Mouse (Mus musculus) heart, adult 8-10 months (tissue): ENCODE measurements around the gene Mpp2. TPM values are rescaled to one million over a fixed set of nuclear protein-coding genes. Genes with fewer than 3 reads are reported as not detected.

Experiments used
- DNase-seq: peaks from one replicate; pipeline ENCODE4 v3.0.0; 2022; ENCODE audit warnings: low spot score
- total RNA-seq, 4 experiments: library from RNA; stranded (reverse); gene quantifications; 2 replicates each; pipeline ENCODE4 v1.2.4; 2022

Mpp2 gene
- total RNA-seq, 4 experiments from 2014 or later, result 2.6 to 4.7 (median 4.3) TPM

DNA sequence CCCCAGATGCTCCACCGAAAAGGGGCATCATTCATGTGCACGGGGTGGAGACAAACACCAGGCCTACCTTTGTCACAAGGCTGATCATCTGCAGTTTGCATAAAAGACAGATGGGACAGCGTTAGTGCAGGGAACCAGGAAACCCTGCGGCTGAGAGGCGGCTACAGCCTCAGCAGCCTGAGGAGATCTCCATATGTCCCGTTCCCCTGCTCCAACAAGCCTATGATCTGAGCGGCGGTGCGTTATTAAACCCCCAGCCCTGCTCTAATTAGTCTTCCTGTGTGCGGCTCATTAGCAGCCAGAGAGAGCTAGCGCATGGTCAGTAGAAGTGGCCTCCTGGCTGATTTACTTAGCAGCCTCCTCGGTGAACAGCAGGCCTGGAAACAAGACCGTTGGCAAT, 78.2 kb downstream of the Mpp2 start:
- no peak for DNase-seq

DNA sequence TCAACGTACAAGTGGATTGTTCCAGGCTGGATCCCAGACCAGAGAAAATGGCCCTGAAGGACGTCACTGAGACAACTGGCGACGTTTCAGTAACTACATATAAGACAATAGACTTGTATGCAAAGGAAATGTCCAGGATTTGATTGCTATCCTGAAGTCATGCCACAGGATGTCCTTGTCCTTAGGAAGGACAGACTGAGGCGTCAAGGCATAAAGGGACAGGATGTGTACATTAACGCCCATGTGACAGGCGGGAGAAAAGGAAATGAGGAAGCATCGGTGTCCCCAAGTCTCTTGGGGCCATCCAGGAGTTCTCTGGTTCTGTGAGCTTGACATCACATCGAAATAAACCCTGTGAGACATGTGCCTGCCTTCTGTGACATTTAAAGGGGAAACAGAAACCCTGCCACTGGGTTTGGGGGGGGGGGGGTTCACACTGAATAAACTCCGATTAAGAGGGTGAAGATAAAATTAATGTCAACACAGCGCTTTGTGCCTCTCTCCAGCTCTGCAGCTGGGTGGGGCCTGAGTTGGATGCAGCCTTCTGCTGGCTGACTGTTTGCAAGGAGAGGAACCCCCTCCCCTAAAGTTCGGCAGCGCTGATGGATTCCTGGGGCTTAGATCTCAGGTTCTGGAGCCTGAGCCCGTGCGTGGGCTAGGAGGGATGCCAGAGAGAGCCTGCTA, 79.2 kb downstream of the Mpp2 start:
- no peak for DNase-seq

DNA sequence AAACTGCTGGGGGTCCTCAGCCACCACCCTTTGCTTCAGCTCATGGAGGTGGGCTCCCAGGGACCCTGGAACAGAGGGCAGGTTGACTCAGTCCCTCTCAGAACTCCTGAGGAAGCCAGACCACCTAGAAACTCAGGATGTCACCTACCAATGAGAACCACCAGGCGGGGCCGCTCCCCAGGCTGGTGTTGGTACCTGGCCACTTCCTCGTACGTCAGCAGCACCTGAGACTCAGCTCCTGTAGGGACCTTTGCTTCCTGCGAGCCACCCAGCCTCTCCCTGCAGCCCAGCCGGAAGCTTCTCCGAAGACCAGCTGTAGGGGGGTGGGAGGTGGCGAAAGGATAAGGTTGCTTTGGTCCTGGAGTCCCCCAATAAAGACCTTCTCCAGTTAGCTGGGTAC, 79.9 kb downstream of the Mpp2 start:
- no peak for DNase-seq

Other genes with a start within 250 kb of the Mpp2 start
- gene Meox1, start 194.1 kb downstream of the Mpp2 start, total RNA-seq, result 1 to 10 TPM; 3.7 to 6.6 (median 6.3) TPM
- 1 to 10 TPM in 3 of 4 experiments, under 1 TPM in 1; 0.65 to 1.9 (median 1.2) TPM for gene Sost, start 121.5 kb downstream of the Mpp2 start, total RNA-seq
- gene Cfap97d1, start 104.2 kb downstream of the Mpp2 start, total RNA-seq, result not detected
- gene Dusp3, start 101.5 kb downstream of the Mpp2 start, total RNA-seq, result 100 to 1,000 TPM; 107 to 186 (median 147) TPM
- 1 to 10 TPM in 3 of 4 experiments, under 1 TPM in 1; 0.92 to 2.6 (median 1.5) TPM for gene Mpp3, start 60.1 kb downstream of the Mpp2 start, total RNA-seq
- gene Cd300lg, start 47.0 kb downstream of the Mpp2 start, total RNA-seq, result 10 to 100 TPM; 56.7 to 79.2 (median 64.0) TPM
- gene Ppy, start 12.8 kb upstream of the Mpp2 start, total RNA-seq, result not detected
- gene Pyy, start 19.3 kb upstream of the Mpp2 start, total RNA-seq, result not detected
- gene Nags, start 57.0 kb upstream of the Mpp2 start, total RNA-seq, result under 1 TPM; 0.14 to 0.30 (median 0.22) TPM
- 10 to 100 TPM; 12.7 to 15.5 (median 14.9) TPM for gene Tmem101, start 67.9 kb upstream of the Mpp2 start, total RNA-seq
- gene Lsm12, start 96.8 kb upstream of the Mpp2 start, total RNA-seq, result 10 to 100 TPM; 45.4 to 51.9 (median 48.8) TPM
- 10 to 100 TPM; 52.2 to 60.3 (median 58.6) TPM for gene G6pc3, start 101.1 kb upstream of the Mpp2 start, total RNA-seq
- gene Hdac5, start 141.7 kb upstream of the Mpp2 start, total RNA-seq, result 100 to 1,000 TPM; 114 to 136 (median 121) TPM
- under 1 TPM; 0.12 to 0.23 (median 0.18) TPM for gene BC030867, start 160.4 kb upstream of the Mpp2 start, total RNA-seq
- gene Asb16, start 180.2 kb upstream of the Mpp2 start, total RNA-seq, result 1 to 10 TPM; 1.3 to 1.6 (median 1.5) TPM
- gene Tmub2, start 196.4 kb upstream of the Mpp2 start, total RNA-seq, result 10 to 100 TPM; 27.0 to 28.1 (median 27.6) TPM
- 10 to 100 TPM; 17.7 to 21.1 (median 20.1) TPM for gene Atxn7l3, start 208.1 kb upstream of the Mpp2 start, total RNA-seq
- gene Ubtf, start 231.2 kb upstream of the Mpp2 start, total RNA-seq, result 10 to 100 TPM; 48.6 to 59.7 (median 52.1) TPM